Mouse (Mus musculus) CD4-positive, CD25-positive, alpha-beta regulatory T cell, adult 2 months (primary cell): ENCODE measurements around the gene Sorcs2.

ENCODE experiments used
- DNase-seq: peaks from one replicate; pipeline ENCODE4 v3.0.0-alpha.2; 2012; ENCODE audit warnings: low read depth, low spot score

Gene Sorcs2

DNA sequence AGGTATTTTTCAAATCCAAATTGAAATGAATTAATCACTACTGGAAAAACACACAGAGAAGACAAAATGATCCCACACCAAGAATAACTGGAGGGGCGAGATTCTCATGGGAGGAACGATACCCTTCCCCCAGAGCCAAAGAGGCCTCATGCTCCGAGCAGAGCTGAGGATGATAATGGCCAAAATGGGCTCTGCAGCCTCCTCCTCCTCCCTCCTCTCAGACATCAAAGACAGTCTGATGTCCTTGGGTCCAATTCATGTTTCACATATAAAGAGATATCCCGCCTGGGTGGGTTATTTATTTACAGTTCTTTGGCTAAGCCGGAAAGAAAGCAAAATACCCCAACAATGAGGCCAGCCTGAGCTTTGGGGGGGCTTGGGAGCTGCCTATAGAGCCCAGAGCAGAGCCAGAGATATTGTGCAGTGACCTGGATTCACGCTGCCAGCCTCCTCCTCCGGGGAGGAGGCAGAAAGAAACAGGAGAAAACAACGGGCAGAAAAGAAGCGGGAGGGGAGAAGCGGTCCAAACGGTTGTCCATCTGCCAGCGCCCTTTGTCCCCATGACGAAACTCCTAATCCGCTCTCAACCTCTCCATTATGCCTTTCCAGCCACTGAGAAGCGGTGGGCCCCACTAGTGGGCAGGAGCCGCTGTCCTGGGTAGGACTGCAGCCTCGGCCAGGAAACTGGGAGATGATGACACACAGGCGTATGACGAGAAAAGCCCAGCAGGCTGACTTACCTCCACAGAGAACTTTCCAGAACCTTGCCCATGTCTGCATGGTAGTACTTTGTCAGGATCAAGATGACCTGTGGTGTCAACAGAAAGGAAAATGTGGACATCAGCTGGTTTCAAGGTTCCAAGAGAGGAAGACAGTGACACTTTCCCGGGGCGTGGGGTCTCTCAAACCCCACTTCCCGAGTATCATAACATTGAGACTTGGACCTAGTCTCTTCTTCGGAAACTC, 169.3 kb downstream of the Sorcs2 start:
- DNase-seq = no peak

DNA sequence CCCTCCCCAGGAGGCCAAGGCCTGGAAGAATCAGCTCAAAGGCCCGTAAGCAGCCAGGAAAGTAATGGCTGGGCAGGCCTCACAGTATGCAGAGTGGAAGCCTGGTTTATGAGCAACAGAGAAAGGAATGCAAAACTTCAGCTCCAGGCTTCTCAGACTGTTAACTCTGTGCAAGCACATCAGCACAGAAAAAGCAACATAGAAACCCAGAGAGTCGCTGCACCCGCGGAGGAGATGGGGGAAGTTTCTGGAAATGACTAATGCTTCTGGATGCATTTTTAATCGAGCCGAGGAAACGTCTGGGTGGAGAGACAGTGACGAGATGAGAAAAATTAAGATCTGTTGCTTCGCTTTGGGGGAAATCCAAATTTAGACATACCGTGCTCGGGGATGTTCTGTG, 171.6 kb downstream of the Sorcs2 start:
- no peak for DNase-seq

DNA sequence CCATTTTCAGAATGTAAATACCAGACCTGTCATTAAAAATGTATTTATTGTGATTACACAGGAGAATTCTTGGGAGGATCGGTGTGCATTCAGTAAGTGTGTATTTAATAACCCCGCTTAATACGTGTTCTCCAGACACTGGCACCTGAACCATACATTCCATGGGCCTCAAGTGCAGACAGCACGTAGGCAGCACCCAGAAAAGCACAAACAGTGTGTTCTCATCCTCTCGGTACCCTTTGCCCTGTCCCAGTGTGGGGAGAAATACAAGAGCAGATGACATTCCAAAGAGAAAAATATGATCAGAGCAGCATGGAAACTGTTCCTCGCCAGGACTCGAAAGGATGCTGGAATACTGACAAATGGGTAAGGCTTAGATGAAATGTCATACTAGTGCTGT, 172.1 kb downstream of the Sorcs2 start:
- no peak for DNase-seq

DNA sequence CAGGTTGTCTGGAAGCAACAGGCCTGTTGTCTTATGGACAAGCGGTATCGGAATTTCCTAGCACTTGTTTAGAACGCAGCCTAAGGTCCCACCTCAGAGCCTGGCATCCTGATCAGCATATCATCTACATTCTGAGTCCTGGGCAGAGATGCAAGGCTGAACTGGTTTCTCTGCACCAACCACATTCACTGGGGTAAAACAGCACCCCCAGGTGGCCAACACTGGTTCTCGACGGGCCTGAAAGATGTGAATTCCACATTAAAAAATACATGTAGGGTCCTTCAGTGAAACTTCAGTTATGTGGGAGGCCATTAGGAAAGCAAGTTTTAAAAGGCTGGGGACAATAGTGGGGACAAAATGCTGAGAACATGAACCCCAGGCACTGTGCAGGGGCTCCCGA, 174.2 kb downstream of the Sorcs2 start:
- peak; percentile 45 for DNase-seq

DNA sequence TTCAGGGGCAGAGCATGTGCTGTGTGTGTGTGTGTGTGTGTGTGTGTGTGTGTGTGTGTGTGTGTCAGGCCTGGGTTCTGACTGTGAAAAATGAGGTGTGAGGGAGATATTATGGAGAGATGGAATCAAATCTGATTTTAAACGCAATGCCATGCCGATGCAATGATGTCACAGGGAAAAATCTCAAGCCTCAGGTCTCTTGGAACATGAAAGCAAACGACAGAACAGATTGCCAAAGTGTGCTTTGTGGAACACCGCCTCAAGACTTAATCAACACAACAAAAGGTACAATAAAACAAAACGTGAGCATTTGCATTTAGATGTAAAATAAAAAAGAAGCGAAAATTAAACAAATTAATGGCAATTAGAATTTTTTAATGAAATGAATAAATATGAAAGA, 177.3 kb downstream of the Sorcs2 start:
- DNase-seq = no peak

DNA sequence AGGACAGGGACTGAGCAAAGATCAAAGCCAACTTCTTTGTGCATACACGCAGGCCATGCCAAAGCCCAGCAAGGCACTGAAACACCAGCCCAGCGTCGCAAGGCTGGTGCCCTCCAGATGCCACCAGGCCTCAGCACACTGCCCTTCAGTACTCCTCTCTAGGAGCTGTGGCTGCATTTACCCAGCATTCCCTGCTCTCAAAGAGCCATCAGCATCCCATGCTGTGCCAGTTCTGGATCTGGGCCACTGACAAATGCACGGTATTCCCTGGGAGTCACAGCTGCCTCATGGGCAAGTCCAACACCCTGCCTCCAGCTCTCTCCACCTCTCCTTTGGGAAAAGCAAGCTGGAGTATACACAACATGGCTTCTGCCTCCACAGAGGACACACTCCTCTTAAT, 177.8 kb downstream of the Sorcs2 start:
- no peak for DNase-seq

DNA sequence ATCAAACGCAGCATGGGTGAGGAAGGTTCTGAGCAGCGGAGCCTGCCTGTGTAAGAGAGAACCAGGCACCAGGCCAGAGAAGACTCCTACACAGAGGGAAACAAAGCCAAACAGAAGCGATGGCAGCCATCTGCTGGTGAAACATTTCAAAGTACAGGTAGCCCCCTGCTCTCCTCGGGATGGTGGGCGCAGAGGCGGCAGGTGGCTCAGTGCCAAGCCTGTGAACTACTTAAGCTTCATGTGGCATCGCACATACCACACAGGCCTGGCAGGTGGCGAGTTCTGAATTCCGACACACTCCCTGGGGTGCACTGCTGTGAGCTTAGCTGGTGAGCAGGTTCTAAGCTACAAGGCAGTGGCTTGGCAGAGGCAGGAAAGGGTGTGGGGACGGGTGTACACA, 184.6 kb downstream of the Sorcs2 start:
- DNase-seq = no peak

DNA sequence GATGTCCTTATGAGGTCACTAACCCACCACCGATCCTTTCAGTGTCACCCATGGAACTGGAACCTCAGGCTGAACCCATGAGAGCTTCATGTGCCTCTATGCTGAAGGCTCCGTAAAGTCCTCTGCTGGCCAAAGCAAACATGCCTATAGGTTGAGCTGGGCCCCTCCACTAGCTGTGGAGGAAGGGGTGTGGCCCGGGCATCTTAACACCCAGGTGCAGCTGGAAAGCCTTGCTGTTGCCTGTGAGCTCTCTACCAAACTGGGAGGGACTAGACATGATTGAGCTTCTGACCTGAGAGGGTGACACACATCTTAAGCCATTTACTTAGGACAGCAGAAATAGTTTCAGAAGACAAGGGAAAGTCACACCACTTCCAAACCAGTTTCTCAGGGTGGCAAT, 189.1 kb downstream of the Sorcs2 start:
- no peak for DNase-seq

DNA sequence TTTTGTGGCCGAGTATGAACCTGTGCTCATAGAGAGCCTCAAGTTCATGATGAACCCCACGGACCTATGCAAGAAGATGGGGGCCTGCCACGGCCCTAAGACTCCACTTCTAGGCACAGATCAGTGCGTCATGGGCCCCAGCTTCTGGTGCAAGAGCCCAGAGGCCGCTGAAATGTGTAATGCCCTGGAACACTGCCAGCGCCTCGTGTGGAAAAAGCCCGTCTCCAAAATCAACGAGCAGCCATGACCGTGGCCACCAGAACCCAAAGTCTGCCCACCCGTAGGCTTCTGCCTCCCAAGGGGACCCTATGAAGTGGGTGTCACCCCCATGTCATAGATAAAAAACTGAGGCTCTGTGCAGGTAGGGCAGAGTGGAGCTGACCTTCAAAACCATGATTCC, 192.5 kb downstream of the Sorcs2 start:
- no peak for DNase-seq

DNA sequence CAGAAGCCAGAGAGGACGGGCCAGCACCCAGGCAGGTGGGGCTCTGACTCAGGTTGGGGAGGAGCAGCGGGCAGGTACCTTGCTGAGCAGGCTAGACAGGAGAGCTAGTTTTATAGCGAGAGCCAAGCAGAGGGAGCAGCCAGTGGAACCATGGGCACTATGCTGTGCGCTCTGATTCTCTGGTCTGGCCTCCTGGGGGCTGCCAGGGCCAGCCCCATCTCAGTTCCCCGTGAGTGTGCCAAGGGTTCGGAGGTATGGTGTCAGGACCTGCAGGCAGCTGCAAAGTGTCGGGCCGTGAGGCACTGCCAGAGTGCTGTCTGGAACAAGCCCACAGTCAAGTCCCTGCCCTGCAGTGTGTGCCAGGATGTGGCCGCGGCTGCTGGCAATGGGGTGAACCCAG, 194.0 kb downstream of the Sorcs2 start, which contains the start of gene Psapl1:
Gene Psapl1, plus strand, starts transcription at position 106 of the 400 bp plus-strand sequence.
- no peak for DNase-seq

DNA sequence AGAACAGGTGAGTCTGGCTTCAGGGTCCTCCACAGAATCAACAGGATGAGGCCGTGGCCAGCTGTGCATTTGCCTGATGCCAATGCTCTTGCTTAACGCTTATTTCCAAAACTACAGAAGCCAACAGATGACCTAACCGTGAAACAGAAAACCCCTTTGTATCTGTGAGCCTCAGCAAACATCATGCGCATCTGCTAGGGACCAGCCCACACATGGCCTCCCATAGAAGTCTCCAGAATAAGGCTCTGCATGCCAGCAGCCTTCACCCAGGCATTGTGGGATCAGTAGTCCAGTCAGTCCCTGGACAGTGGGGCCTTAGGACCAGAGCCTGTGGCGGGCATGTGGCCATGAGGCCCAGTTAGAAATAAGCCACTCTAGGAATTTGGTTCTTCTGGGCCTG, 194.5 kb downstream of the Sorcs2 start:
- no peak for DNase-seq

DNA sequence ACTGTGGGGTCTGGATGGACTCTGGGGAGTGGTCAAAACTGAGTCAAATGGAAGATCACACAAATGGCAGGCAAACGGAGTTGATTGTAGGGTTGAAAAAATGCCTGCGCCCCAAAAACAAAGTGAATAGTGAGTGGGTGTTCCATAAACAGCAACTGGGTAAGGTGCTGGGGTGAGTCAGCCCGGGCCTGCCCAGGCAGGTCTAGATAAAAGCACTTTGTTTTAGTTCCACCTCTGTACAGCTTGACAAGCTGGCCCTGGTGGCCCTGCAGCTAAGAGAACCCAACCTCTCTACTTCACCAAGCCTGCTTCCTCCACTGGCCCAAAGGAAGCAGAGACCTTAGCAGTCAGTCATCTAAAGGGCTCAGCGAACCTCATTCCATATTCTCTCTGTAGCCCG, 195.2 kb downstream of the Sorcs2 start:
- DNase-seq = no peak

DNA sequence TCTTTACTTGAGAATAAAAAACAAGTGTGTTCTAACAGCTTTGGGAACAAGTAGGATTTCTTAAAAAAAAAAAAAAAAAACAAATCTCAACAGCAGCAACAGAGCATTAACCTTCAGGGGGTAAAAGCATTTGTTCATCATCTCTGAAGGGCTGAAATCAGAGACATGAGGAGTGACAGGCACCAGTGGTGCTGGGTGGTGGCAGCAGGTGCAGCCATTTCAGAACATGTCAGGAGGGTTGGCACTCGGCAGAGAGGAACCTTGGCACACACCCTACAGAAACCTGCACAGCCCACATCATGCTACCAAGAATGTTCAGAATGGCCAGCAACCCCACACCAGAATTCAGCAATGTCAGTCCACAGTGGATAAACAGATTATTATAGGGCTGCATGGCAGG, 198.4 kb downstream of the Sorcs2 start:
- DNase-seq = no peak

DNA sequence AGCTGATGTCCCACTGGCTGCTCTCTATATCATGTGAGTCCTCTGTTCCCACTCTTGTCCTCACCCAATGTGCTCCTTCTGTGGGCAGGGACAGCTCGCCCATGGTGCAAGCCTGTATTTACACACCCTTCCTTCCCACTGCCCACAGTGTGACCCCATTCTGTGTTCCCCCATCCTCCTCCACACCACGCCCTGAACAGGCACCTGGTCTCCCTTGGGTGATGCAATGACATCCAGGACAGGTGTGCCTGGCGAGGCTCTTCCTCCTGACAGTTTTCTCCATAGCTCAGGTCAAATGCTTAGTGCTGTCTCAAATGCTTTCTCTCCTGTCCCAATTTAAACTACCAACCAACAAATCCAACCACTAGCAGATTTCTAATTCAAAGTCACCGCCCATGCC, 202.5 kb downstream of the Sorcs2 start:
- DNase-seq = no peak

DNA sequence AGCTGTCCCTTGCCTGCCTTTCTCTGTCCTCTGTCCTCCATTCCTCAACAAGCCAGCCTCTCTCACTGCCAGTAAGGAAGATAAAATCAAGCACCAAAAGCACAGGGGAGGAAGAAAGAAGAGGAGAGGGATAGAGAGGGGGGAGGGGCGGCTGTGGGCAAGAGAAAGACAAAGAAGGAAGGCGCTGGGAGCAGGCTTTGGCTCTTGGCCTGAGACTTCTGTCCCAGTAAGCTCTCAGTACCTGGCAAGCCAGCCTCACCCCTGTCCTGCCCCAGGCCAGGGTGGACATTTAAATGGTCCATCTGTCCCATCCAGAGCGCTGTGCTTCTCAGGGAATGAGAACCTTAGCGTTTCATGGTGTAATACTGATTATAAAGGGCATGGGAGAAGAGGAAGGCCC, 203.3 kb downstream of the Sorcs2 start:
- no peak for DNase-seq

DNA sequence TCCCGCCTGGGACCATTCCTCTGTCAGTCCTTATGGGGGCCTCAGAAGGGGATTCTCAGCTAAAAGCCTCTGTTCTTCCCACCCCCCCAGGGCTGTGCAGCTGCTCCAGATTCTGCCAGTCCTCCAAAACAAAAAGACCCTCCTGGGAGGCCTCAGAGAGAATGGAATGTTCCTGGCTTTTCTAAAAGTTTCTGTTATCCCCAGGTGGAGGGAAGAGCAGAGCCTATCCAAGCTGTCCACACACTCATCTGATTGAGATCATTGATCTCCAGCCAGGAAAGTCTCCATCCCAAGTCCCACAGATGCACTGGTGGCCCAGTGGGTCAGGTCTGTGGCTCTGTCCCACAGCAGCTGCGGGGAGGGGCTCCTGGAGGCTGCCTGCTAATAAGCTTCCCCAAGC, 205.3 kb downstream of the Sorcs2 start:
- no peak for DNase-seq

DNA sequence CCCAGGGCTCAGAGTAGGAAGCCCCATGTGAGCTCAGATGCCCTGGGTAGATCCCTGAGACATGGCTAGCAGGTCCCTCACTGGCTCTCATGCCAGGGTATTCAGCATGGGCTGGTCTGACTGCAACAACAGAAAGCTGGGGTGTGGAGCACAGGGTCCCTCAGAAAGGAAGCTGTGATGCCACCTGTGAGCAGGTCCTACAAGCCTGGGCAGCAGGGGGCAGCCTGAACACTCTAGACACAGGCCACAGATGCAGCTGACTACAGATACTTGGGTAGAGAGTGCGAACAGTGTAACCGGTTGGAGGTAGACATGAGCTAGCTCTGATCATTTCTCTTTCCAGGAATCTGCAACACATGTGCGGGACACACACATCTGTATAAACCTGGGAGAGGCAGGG, 206.1 kb downstream of the Sorcs2 start:
- DNase-seq = peak; percentile 30

DNA sequence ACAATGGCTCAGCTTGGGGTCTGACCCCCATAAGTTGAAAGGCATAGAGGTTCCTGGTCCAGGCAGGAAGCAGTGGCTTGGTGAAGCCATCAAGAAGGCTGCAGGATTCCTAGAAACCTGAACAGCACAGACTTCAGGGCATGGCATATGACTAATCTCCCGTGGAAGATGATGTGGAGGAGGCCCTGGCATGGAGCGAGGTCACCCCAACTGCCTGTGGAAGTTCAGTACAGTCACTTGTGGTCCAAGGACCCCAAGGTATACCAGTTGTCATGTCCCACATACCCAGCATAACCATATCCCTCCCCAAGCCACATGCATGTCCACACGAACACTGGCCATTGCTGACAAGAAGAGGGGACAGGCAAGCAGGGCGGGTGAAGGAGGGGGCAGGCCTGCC, 206.7 kb downstream of the Sorcs2 start:
- DNase-seq = no peak

DNA sequence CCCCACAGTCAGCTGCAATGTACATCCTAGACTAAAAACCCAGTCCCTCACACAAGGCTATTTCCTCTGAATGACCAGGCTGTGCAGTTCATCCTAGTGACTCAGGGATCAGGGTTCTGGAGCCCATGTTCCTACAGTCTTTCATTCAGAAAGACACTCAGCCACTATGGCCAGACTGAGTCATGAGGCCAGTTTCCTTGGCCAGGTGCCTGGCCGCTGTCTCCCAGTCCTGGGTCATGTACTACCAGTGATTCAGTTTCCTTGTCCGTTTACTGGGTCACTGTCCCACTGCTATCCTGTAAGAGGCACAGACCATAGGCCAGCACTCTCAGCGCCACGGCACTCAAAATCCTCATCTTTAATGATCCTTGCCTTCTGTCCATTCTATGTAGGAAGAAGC, 209.6 kb downstream of the Sorcs2 start:
- no peak for DNase-seq

DNA sequence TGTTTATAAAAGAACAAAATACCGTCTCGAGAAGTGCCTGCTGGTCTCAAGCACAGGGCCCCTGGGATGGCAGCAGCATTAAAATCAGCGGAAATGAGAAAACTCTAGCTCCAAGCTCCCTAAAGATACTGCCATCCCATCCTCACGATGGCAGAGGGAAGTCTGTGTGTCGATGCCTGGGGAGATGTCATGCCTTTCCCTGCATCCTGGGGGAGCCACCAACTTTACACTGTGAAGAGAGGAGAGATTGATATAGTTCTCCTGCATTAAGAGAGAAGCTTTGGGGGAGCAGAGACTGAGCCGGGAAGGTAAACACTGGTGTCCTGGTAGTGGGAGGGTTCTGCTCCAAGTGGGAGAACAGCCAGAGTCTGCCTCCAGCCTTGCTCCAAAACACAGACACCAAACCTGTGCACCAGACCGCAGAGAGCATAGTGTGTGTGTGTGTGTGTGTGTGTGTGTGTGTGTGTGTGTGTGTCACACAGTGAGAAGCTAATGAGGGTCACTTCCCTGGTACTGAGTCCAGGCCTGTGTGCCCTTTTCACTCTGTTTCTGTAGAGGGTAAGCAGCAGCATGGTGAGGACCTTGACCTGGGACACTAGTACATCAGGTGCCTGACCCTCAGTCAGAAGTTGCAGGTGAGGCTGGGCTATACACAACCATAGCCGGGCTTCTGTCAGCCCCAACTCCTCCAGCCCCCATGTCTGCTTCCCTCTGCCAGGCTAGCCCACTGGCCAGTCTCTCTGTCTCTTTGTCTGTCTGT, 211.5 kb downstream of the Sorcs2 start:
- no peak for DNase-seq

DNA sequence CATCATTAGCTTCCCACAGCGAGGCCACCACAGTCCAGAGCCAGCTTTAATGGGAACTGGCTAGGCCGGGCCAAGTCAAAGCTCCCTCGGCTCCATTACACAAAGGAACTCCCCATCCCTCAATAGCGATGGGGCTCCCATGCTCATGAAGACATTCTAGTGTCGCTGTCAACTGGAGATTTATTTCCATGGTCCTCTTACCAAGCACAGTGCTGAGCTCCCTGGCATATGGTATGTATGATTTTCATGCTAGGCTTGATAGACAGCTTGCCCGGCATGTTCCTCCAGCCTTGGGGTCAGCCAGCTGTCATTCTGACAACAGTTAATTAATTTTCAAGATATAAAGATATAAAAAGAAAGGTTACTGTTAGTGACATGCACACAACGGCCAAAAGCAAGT, 215.6 kb downstream of the Sorcs2 start:
- DNase-seq = no peak

DNA sequence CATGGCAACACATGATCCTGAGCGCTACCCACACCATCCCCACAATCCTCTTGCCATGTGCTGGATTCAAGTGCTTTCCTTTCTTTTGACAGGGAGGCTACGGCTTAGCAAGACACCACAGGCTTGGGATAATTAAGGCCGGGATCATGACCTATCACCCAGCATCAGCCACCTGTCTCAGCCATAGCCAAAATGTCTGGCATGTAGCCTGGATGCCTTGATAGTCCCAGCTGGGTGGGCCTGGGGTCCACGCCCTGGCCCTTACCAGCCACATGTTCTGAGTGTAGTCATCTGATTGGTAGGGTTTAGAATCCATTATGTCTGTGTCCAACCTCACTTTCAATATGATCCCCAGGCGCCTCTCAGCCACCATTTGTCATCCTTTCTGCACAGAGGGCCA, 218.2 kb downstream of the Sorcs2 start:
- no peak for DNase-seq

DNA sequence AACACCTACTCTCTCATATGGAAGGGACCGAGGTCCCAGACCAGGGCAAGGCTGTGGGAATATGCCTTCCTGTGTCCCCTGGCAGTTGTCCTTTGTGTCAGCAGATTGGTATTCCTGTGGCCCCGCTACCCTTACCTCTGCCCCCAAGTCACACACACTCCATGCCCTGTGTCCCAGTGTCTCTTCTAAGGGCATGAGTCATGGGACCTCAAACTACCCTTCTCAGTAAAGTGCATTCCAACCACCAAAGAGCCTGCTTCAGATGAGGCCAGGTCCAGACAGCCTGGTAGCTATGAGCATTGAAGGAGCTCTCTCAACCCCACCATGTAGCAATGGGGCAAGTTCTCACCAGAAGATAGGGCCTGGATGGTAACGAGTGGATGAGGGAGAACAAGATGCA, 219.2 kb downstream of the Sorcs2 start:
- DNase-seq = no peak
